Mouse (Mus musculus): ENCODE data around the gene Rhof. TPM values are rescaled to one million over a fixed set of nuclear protein-coding genes. Genes with fewer than 3 reads are reported as not detected.
A peak's percentile ranks its signal among the peaks of the same experiment; 100 is the strongest.

The Rhof gene
- polyA plus RNA-seq, 1 experiment from 2014 or later = 3.2 TPM

GRCm38 (mm10) chr5:123059757-123060520 is 72.6 kb downstream of the Rhof start:
- 15% methylated on average over 14 of the region's 14 CpGs for WGBS
- ATAC-seq (replicated peaks; ENCODE audit: low FRiP score, low read depth) (no peak), DNase-seq (ENCODE audit: low spot score) (peak; percentile 73)
- H3K9ac ChIP-seq (ENCODE audit: low read depth, low read length) = 0 out of 2 replicates have a peak overlapping the region, but pooled peaks have one; percentile 27
- no peak overlapping the region for H3K4me3 ChIP-seq (replicated peaks; ENCODE audit: low read depth, low read length)
- H3K27ac ChIP-seq = peak overlapping the region; percentile 25; the same call in 1 of the 2 replicates
- no peaks in the 10 kb centered on the region for H3K36me3 ChIP-seq (ENCODE audit: insufficient read depth, low read length)
- TF ChIP-seq CTCF (IDR thresholded peaks at IDR 0.05; ENCODE audit: low read depth) = peak; percentile 76
- H3K9me3 ChIP-seq (replicated peaks; ENCODE audit: low read length) = no peaks in the 10 kb centered on the region
- no peaks in the 10 kb centered on the region for H3K27me3 ChIP-seq (ENCODE audit: insufficient read depth, low read length)
- H3K4me2 ChIP-seq (ENCODE audit: low read length) = peak overlapping the region; percentile 21; the same call in 1 of the 2 replicates
- H3K4me1 ChIP-seq (replicated peaks; ENCODE audit: insufficient read depth, low read length) = peaks cover 11% of the 10 kb centered on the region

- peak overlapping the region; percentile 33 for H3K4me3 ChIP-seq (replicated peaks; ENCODE audit: low read depth, low read length)
- ATAC-seq (replicated peaks; ENCODE audit: low FRiP score, low read depth) = no peak
- H3K9me3 ChIP-seq (replicated peaks; ENCODE audit: low read length) = no peaks in the 10 kb centered on the region
- H3K9ac ChIP-seq (ENCODE audit: low read depth, low read length) = peak overlapping the region; percentile 45
- H3K4me2 ChIP-seq (ENCODE audit: low read length) = peak overlapping the region; percentile 53
- no peaks in the 10 kb centered on the region for H3K27me3 ChIP-seq (ENCODE audit: insufficient read depth, low read length)
- H3K27ac ChIP-seq = peak overlapping the region; percentile 68
- H3K36me3 ChIP-seq (ENCODE audit: insufficient read depth, low read length) = no peaks in the 10 kb centered on the region
- no peak for TF ChIP-seq CTCF (IDR thresholded peaks at IDR 0.05; ENCODE audit: low read depth)
- WGBS = 38% methylated on average over 16 of the region's 16 CpGs
- DNase-seq (ENCODE audit: low spot score) = no peak
- H3K4me1 ChIP-seq (replicated peaks; ENCODE audit: insufficient read depth, low read length) = peaks cover 11% of the 10 kb centered on the region
Measured at GRCm38 (mm10) chr5:123058251-123059102, 74.0 kb downstream of the Rhof start.

GRCm38 (mm10) chr5:123057366-123058250 is 74.9 kb downstream of the Rhof start:
- Histone ChIP-seq H3K4me1 (replicated peaks; ENCODE audit: insufficient read depth, low read length) (peaks cover 11% of the 10 kb centered on the region), H3K27me3 (ENCODE audit: insufficient read depth, low read length) (no peaks in the 10 kb centered on the region), H3K4me3 (replicated peaks; ENCODE audit: low read depth, low read length) (peak overlapping the region; percentile 33), H3K9ac (ENCODE audit: low read depth, low read length) (peak overlapping the region; percentile 45), H3K27ac (peak overlapping the region; percentile 68), H3K36me3 (ENCODE audit: insufficient read depth, low read length) (no peaks in the 10 kb centered on the region), H3K4me2 (ENCODE audit: low read length) (peak overlapping the region; percentile 53), H3K9me3 (replicated peaks; ENCODE audit: low read length) (no peaks in the 10 kb centered on the region)
- DNase-seq (ENCODE audit: low spot score) = peak; percentile 100
- TF ChIP-seq CTCF (IDR thresholded peaks at IDR 0.05; ENCODE audit: low read depth) = peak; percentile 56
- ATAC-seq (replicated peaks; ENCODE audit: low FRiP score, low read depth) = peak; percentile 91
- 8% methylated on average over 48 of the region's 48 CpGs for WGBS

Other genes with a start within 250 kb of the Rhof start
- gene Kdm2b, start 142.9 kb downstream of the Rhof start, polyA plus RNA-seq (2015; fragmentation: Nextera tagmentation; extraction: Ambion mirVana) = 62.5 and 66.1 TPM in 2 replicates
- 22.5 and 23.4 TPM in 2 replicates for gene Orai1, start 117.6 kb downstream of the Rhof start, polyA plus RNA-seq (2015; fragmentation: Nextera tagmentation; extraction: Ambion mirVana)
- 0.46 TPM in 1 of 2 replicates, not detected in the other for gene Morn3, start 85.7 kb downstream of the Rhof start, polyA plus RNA-seq (2015; fragmentation: Nextera tagmentation; extraction: Ambion mirVana)
- 12.5 and 12.6 TPM in 2 replicates for gene Tmem120b, start 64.3 kb downstream of the Rhof start, polyA plus RNA-seq (2015; fragmentation: Nextera tagmentation; extraction: Ambion mirVana)
- gene Setd1b, start 9.5 kb upstream of the Rhof start, polyA plus RNA-seq (2015; fragmentation: Nextera tagmentation; extraction: Ambion mirVana) = 7.0 and 7.1 TPM in 2 replicates
- 77.4 and 78.7 TPM in 2 replicates for gene Psmd9, start 36.7 kb upstream of the Rhof start, polyA plus RNA-seq (2015; fragmentation: Nextera tagmentation; extraction: Ambion mirVana)
- 0.32 and 0.45 TPM in 2 replicates for gene Hpd, start 50.0 kb upstream of the Rhof start, polyA plus RNA-seq (2015; fragmentation: Nextera tagmentation; extraction: Ambion mirVana)
- gene Wdr66, start 119.4 kb upstream of the Rhof start, polyA plus RNA-seq (2015; fragmentation: Nextera tagmentation; extraction: Ambion mirVana) = 1.6 and 1.8 TPM in 2 replicates
- 27.4 and 29.9 TPM in 2 replicates for gene Bcl7a, start 211.1 kb upstream of the Rhof start, polyA plus RNA-seq (2015; fragmentation: Nextera tagmentation; extraction: Ambion mirVana)